Mouse (Mus musculus) brown adipose tissue, adult 24 weeks (tissue): Measurements from ENCODE around the gene Timm8b. TPM values are rescaled to one million over a fixed set of nuclear protein-coding genes. Genes with fewer than 3 reads are reported as not detected.

ENCODE experiments used
- H3K27ac ChIP-seq: fragments of 200-500 bp; replicated peaks from 2 replicates; pipeline ENCODE4 v1.5.1; 2012; ENCODE audit warnings: low read depth, mild to moderate bottlenecking, low read length
- H3K4me1 ChIP-seq: fragments of 200-500 bp; 2 replicates; pipeline ENCODE4 v1.6.1; 2012; ENCODE audit warnings: low read length, mixed read lengths; ENCODE audit not compliant: control insufficient read depth, insufficient read depth, insufficient read length
- H3K4me3 ChIP-seq: fragments of 200-500 bp; 2 replicates; pipeline ENCODE4 v1.5.1; 2012; ENCODE audit warnings: low read depth, mild to moderate bottlenecking, low read length, moderate library complexity; ENCODE audit not compliant: insufficient read depth
- polyA plus RNA-seq: library from polyadenylated mRNA; stranded (reverse); fragments of >200 nt; gene quantifications from 2 replicates; pipeline ENCODE4 v1.2.4, GENCODE M21; 2012; ENCODE audit not compliant: missing spikeins, insufficient read depth, insufficient read length

Gene Timm8b
- 395 and 454 TPM in 2 replicates for polyA plus RNA-seq

GRCm38 (mm10) chr9:50603189-50603997 lies at the start of gene Timm8b, which contains the start of gene Sdhd:
TSS of gene Timm8b (plus strand) at chr9:50603910.
TSS of gene Sdhd (minus strand) at chr9:50603812.
- H3K27ac ChIP-seq, result peak within 1 kb of the TSS; percentile 95
- H3K4me3 ChIP-seq, result peak within 1 kb of the TSS; percentile 83
- no peaks in the 10 kb centered on the region for H3K4me1 ChIP-seq

- Histone ChIP-seq H3K4me1 (no peaks in the 10 kb centered on the region), H3K27ac (peak within 1 kb of the TSS; percentile 73), H3K4me3 (peak within 1 kb of the TSS; percentile 47)
These were observed 49.2 kb upstream of the Timm8b start, which contains the start of gene Il18 for GRCm38 (mm10) chr9:50554241-50555093. TSS of gene Il18 (plus strand) at chr9:50554827.

DNA sequence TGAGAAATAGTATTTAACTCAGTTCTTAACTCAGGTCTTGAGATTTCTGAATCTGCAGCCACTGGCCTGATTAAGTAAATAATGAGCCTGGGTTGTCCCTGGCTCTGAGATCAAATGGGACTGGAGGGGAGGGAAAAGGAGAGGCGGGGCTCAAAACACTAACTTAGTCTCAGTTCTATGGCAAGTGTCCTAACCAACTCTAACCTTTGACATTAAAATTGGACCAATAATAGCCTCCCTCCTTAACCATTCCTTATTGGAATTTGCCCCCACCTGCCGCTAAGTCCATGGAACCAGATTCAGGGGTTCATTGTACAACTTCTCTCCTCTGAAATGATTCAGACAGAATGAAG lies 48.6 kb upstream of the Timm8b start, which contains the start of gene Bco2:
Gene Bco2, minus strand, starts transcription at position 88 of the 353 bp plus-strand sequence.
- Histone ChIP-seq H3K4me1 (no peaks in the 10 kb centered on the region), H3K27ac (peak within 1 kb of the TSS; percentile 73), H3K4me3 (peak within 1 kb of the TSS; percentile 47)

DNA sequence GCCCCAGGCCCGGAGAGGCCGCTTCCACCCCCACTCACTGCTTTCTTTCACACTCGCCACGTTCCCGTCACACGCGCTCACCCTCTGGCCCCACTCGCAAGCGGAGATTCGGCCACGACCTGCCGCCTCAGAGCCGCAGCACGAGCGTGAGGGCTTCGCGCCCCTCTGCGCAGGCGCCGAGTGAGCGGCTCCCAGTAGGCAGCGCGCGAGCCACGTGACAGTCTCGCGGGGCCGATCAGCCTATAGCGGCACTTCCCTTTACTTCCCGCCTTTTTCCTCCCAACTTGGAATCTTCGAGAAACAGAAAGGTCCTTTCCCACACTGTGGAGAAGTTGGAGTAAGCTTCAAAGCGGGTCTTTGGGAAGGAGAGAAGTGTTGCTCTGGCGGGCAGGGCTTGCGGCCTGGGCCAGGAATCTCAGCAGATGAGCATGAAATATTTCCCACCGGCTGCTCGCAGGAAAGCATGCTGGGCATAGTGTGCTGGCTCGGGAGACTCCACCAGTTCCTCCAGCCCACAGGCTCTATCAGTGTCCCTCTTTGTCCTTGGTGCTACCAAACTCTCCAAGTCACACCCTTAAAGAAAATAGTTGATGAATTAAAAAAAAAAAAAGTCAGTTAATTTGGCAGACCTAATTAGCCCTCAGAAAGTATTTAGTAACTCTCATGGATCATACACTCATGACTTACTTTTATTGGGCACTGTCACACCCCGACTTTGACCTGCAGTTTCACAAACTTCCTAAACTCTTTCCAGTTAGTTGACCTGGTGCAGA lies 42.4 kb upstream of the Timm8b start, which contains the start of gene Tex12:
Gene Tex12, minus strand, starts transcription at position 181 of the 773 bp plus-strand sequence.
- Histone ChIP-seq H3K27ac (no peak within 1 kb of the TSS), H3K4me1 (no peaks in the 10 kb centered on the region), H3K4me3 (no peak within 1 kb of the TSS)

- Histone ChIP-seq H3K27ac (no peak overlapping the region), H3K4me1 (no peaks in the 10 kb centered on the region), H3K4me3 (no peak overlapping the region)
These were observed 41.8 kb upstream of the Timm8b start for GRCm38 (mm10) chr9:50561918-50562360.

- Histone ChIP-seq H3K4me3 (no peak overlapping the region), H3K4me1 (no peaks in the 10 kb centered on the region), H3K27ac (no peak overlapping the region)
These were observed 38.5 kb upstream of the Timm8b start for GRCm38 (mm10) chr9:50565173-50565572.

GRCm38 (mm10) chr9:50565940-50566339 lies 37.8 kb upstream of the Timm8b start:
- no peak overlapping the region for H3K27ac ChIP-seq
- H3K4me3 ChIP-seq, result no peak overlapping the region
- no peaks in the 10 kb centered on the region for H3K4me1 ChIP-seq

DNA sequence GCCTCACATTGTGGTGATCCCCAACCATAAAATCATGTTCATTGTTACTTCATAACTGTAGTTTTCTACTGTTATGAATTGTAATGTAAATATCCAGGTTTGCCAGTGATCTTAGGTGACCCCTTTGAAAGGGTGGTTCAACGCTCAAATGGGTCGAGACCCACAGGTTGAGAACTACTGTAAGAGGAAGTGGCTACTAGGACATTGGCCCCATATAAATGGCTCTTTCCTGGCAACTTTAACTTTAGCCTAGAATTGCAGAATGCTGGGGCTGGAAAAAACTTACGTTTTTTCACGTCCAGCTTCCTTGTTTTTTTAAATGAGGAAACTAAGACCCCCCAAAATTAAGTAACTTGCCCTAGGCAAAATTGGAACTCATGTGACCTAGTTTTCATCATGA lies 36.3 kb upstream of the Timm8b start:
- Histone ChIP-seq H3K4me3 (no peak overlapping the region), H3K27ac (no peak overlapping the region)

GRCm38 (mm10) chr9:50567881-50568280 lies 35.8 kb upstream of the Timm8b start:
- Histone ChIP-seq H3K4me3 (no peak overlapping the region), H3K4me1 (no peaks in the 10 kb centered on the region), H3K27ac (no peak overlapping the region)

More for the DNA sequence above, 36.3 kb upstream of the Timm8b start:
- H3K4me1 ChIP-seq, result no peaks in the 10 kb centered on the region

DNA sequence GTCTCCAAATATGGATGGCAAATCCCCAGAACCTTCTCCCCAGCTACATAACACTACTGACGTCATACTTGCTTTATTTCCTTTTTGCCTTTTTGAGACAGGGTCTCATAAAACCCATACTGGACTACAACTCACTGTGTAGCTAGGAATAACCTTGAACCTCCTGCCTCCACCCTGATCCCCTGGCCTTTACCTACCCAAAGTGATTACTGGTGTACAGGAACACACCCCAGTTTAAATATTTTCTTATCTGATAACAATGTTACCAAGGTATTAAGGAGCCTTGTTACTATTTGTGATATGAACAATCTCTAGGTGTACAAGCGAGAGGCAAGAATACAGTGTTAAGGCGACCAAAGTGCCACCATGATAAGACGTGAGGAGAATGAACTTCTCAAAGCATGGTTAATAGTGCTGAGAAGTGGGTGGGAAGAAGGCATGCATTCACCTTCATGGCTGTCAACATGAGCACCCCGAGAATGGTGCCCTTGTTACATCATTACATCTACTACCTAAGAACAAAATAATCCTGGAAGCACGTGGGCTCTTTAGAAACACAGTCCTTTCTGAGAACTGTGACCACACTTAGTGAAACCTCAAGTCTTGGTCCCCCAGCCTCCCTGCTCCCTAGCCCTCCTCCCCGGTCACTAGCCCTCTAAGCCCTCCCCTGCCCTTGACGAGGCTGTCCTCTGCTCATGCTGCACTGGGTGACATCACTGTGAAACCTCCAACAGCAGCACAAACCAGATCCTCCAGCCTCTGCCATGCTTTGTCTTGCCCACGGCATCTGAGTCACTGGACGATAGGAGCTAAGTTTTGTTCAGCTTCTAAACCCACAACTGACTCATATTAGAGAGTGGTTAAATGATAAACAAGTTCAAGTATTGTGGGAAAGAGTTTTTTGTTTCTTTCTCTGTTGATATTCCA lies 33.8 kb upstream of the Timm8b start:
- no peaks in the 10 kb centered on the region for H3K4me1 ChIP-seq
- no peak overlapping the region for H3K4me3 ChIP-seq
- no peak overlapping the region for H3K27ac ChIP-seq

DNA sequence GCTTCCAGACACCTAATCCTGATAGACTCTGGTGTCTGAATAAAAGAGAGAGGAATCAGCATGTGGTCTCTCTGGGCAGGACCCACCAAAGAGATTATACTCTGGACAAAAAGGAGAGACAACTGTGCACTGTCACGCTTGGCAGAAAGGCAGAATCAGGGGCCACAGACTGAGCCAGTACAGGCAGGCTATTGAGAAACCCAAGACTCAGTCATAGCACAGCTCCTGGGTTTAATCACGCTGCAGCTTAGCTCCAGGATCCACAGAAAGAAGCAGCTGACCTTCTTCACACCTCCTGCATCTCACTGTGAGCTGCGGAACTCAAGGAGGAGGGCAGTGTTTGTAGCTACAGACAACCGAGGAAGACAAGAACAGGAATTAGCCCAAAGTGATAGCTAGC lies 23.3 kb upstream of the Timm8b start:
- H3K27ac ChIP-seq, result no peak overlapping the region
- no peaks in the 10 kb centered on the region for H3K4me1 ChIP-seq
- no peak overlapping the region for H3K4me3 ChIP-seq

GRCm38 (mm10) chr9:50585145-50585818 lies 18.4 kb upstream of the Timm8b start:
- H3K4me3 ChIP-seq, result no peak overlapping the region
- H3K27ac ChIP-seq, result no peak overlapping the region
- no peaks in the 10 kb centered on the region for H3K4me1 ChIP-seq

- Histone ChIP-seq H3K4me1 (no peaks in the 10 kb centered on the region), H3K27ac (no peak overlapping the region), H3K4me3 (no peak overlapping the region)
These were observed 16.8 kb upstream of the Timm8b start for GRCm38 (mm10) chr9:50586955-50587354.
